In the genomic region with DNA sequence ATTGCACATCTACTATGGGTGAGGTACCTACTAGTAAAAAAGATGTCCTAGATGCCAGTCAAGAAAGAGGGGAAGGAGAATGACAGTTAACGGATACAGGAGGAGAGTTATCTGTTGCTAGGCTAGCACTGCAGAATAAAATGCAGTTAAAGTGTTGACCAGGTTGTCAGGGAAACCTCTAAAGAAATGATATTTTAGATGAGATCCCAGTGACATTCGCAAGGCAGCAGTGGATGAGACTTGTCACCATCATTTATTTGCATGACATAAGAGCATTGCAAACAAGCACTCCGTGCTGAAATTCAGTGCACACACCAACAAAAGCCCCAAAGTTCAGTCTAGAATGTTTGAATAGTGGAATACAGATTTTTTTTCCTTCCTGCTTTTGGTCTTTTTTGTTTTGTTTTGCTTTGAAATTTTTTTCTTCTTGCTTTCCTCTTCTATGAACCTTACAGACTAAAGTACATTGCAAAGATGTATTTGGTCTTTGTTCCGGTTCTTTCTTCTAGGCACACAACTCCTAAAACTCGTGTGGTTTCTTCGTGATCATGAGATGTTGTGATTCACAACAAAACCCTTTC, we compare ENCODE assay signal across 28 mouse cellular contexts. TPM values are rescaled to one million over a fixed set of nuclear protein-coding genes. Genes with fewer than 3 reads are reported as not detected.
"Had no signal": no experiment of that assay in that cellular context is flagged by ENCODE, and none has a peak within 500 bp of the region (broad histone marks: within the 10 kb centered on the region; RNA-seq: fewer than 3 reads in every experiment).

No protein-coding gene starts in this region.

- H3K9me3 ChIP-seq: embryonic facial prominence, embryonic 10.5 days; embryonic facial prominence, embryonic 12.5 days; embryonic facial prominence, embryonic 13.5 days; embryonic facial prominence, embryonic 15.5 days; forebrain, embryonic 10.5 days; forebrain, embryonic 12.5 days; forebrain, embryonic 13.5 days; forebrain, embryonic 15.5 days had no signal

- H3K9ac ChIP-seq: embryonic facial prominence, embryonic 12.5 days; embryonic facial prominence, embryonic 13.5 days; embryonic facial prominence, embryonic 15.5 days; forebrain, embryonic 12.5 days; forebrain, embryonic 13.5 days; forebrain, embryonic 15.5 days; forebrain, postnatal 0 days had no signal

- H3K36me3 ChIP-seq: embryonic facial prominence, embryonic 10.5 days; embryonic facial prominence, embryonic 12.5 days; embryonic facial prominence, embryonic 13.5 days; embryonic facial prominence, embryonic 15.5 days; forebrain, embryonic 10.5 days; forebrain, embryonic 12.5 days; forebrain, embryonic 15.5 days had no signal

- DNase-seq: cerebellum, adult 2 months; cerebellum, adult 8-10 months; cerebellum, adult 9-10 months; cerebellum, adult 9-11 months; cerebellum, postnatal 10 days; cerebellum, postnatal 14 days; cerebellum, postnatal 25 days; cerebellum, postnatal 36 days; embryo, embryonic 11 days; forebrain, postnatal 0 days; gastrocnemius, adult 2 months; gastrocnemius, postnatal 10 days; gastrocnemius, postnatal 14 days; gastrocnemius, postnatal 25 days; gastrocnemius, postnatal 36 days; heart, adult 18-20 months had no signal

- H3K4me1 ChIP-seq: embryonic facial prominence, embryonic 10.5 days; embryonic facial prominence, embryonic 12.5 days; embryonic facial prominence, embryonic 13.5 days; embryonic facial prominence, embryonic 15.5 days; forebrain, embryonic 13.5 days had no signal

- H3K27me3 ChIP-seq: embryonic facial prominence, embryonic 12.5 days; embryonic facial prominence, embryonic 15.5 days; forebrain, embryonic 12.5 days; forebrain, embryonic 15.5 days had no signal

- H3K4me2 ChIP-seq: embryonic facial prominence, embryonic 12.5 days; embryonic facial prominence, embryonic 13.5 days; embryonic facial prominence, embryonic 15.5 days; forebrain, embryonic 12.5 days; forebrain, embryonic 13.5 days; forebrain, embryonic 15.5 days had no signal

- H3K27ac ChIP-seq: embryonic facial prominence, embryonic 10.5 days; embryonic facial prominence, embryonic 12.5 days; embryonic facial prominence, embryonic 13.5 days; embryonic facial prominence, embryonic 15.5 days; forebrain, embryonic 10.5 days; forebrain, embryonic 12.5 days; forebrain, embryonic 13.5 days; forebrain, embryonic 15.5 days; gastrocnemius, adult 2 months had no signal

- H3K4me3 ChIP-seq: embryonic facial prominence, embryonic 10.5 days; embryonic facial prominence, embryonic 12.5 days; embryonic facial prominence, embryonic 13.5 days; embryonic facial prominence, embryonic 15.5 days; erythroblast, embryonic 14.5 days; forebrain, embryonic 10.5 days; forebrain, embryonic 12.5 days; forebrain, embryonic 13.5 days; forebrain, embryonic 15.5 days; gastrocnemius, adult 2 months had no signal

- ATAC-seq: forebrain, embryonic 13.5 days; forebrain, embryonic 14.5 days; forebrain, embryonic 15.5 days; forebrain, embryonic 16.5 days; forebrain, postnatal 0 days had no signal

RNA-seq across cellular contexts. Expression of a gene that starts 32.4 kb away (rescaled TPM):
- polyA plus RNA-seq: erythroblast, embryonic 14.5 days; forebrain, embryonic 13.5 days; forebrain, embryonic 14.5 days; forebrain, embryonic 16.5 days had no signal

RNA-seq across cellular contexts. Expression of a gene that starts 37.5 kb away (rescaled TPM):
- polyA plus RNA-seq: embryonic facial prominence, embryonic 12.5 days; embryonic facial prominence, embryonic 13.5 days; embryonic facial prominence, embryonic 14.5 days; forebrain, embryonic 12.5 days; forebrain, embryonic 13.5 days; forebrain, embryonic 14.5 days; forebrain, embryonic 16.5 days; forebrain, postnatal 0 days had no signal
